In genomic region chr5:75457403-75457802, GRCm38 (mm10) we compare ENCODE assay signal across 18 mouse cellular contexts.
DNase-seq lines count a peak whose midpoint lies in the region; ATAC-seq and TF ChIP-seq lines count a peak whose summit lies in the region.
"Had no signal": no experiment of that assay in that cellular context is flagged by ENCODE, and none has a peak within 500 bp of the region (broad histone marks: within the 10 kb centered on the region; RNA-seq: fewer than 3 reads in every experiment).

No protein-coding gene starts in this region.

- TF ChIP-seq POLR2A in MEL (IDR thresholded peaks at IDR 0.05; ENCODE audit: control insufficient read depth in 1 of 2, insufficient read depth in 1 of 2, low read depth in 1 of 2, low read length in 2 of 2, poor library complexity in 1 of 2) = no peak

- no peak overlapping the region for H3K4me3 ChIP-seq in forebrain, postnatal 0 days (ENCODE audit: low read depth, low read length)
- no peak overlapping the region for H3K4me3 ChIP-seq in forebrain, embryonic 11.5 days (ENCODE audit: low read depth, low read length)
- H3K4me3 ChIP-seq in MEL (ENCODE audit: control insufficient read depth in 1 of 2, insufficient read depth in 1 of 2, low read depth in 2 of 2, low read length in 2 of 2) = no peak overlapping the region
- H3K4me3 ChIP-seq: embryonic facial prominence, embryonic 13.5 days; heart, adult 2 months; heart, embryonic 12.5 days; intestine, embryonic 15.5 days had no signal

- no peak overlapping the region for H3K9ac ChIP-seq in forebrain, postnatal 0 days
- no peak overlapping the region for H3K9ac ChIP-seq in forebrain, embryonic 11.5 days (ENCODE audit: low read length)
- H3K9ac ChIP-seq in MEL (ENCODE audit: control insufficient read depth, low read depth, low read length, poor library complexity, severe bottlenecking) = no peak overlapping the region
- H3K9ac ChIP-seq: embryonic facial prominence, embryonic 13.5 days; heart, embryonic 12.5 days; intestine, embryonic 15.5 days had no signal

- TF ChIP-seq RAD21 in MEL (IDR thresholded peaks at IDR 0.05; ENCODE audit: low read depth, low read length) = no peak

- no peaks in the 10 kb centered on the region for H3K4me1 ChIP-seq in forebrain, postnatal 0 days (ENCODE audit: insufficient read depth)
- H3K4me1 ChIP-seq in forebrain, embryonic 11.5 days (replicated peaks; ENCODE audit: control insufficient read depth, insufficient read depth, low read length) = no peaks in the 10 kb centered on the region
- H3K4me1 ChIP-seq in MEL (ENCODE audit: control insufficient read depth in 1 of 2, insufficient read depth in 2 of 2, low read length in 2 of 2) = peaks cover 23 to 59% of the 10 kb centered on the region in 2 experiments
- H3K4me1 ChIP-seq: intestine, embryonic 15.5 days had no signal

- H3K36me3 ChIP-seq in forebrain, postnatal 0 days (ENCODE audit: insufficient read depth) = no peaks in the 10 kb centered on the region
- no peaks in the 10 kb centered on the region for H3K36me3 ChIP-seq in forebrain, embryonic 11.5 days (ENCODE audit: control insufficient read depth, insufficient read depth, low read length)
- peaks cover 0 to 42% of the 10 kb centered on the region in 2 experiments; a peak in 2 of 4 replicates for H3K36me3 ChIP-seq in MEL (ENCODE audit: control insufficient read depth in 1 of 2, insufficient read depth in 2 of 2, low read length in 2 of 2)
- H3K36me3 ChIP-seq: embryonic facial prominence, embryonic 13.5 days; heart, embryonic 12.5 days; intestine, embryonic 15.5 days had no signal

- no peak for TF ChIP-seq EP300 in MEL (IDR thresholded peaks at IDR 0.05; ENCODE audit: low read depth in 1 of 2, low read length in 2 of 2)

- no peaks in the 10 kb centered on the region for H3K27me3 ChIP-seq in forebrain, postnatal 0 days (ENCODE audit: insufficient read depth, low read length)
- no peaks in the 10 kb centered on the region for H3K27me3 ChIP-seq in forebrain, embryonic 11.5 days (ENCODE audit: control insufficient read depth, insufficient read depth, low read length)
- H3K27me3 ChIP-seq in MEL (ENCODE audit: control insufficient read depth in 1 of 2, insufficient read depth in 2 of 2, low read length in 2 of 2) = no peaks in the 10 kb centered on the region
- H3K27me3 ChIP-seq: embryonic facial prominence, embryonic 13.5 days; heart, embryonic 12.5 days; intestine, embryonic 15.5 days had no signal

- DNase-seq in forebrain, postnatal 0 days = peak; percentile 28
- DNase-seq in forebrain, embryonic 11.5 days (ENCODE audit: low spot score) = no peak
- peak; percentile 31 for DNase-seq in layer of hippocampus, adult 11-12 months (ENCODE audit: low spot score)
- DNase-seq in layer of hippocampus, postnatal 10 days (ENCODE audit: low spot score in 2 of 2) = no peak
- no peak for DNase-seq in MEL (ENCODE audit: low read depth, low spot score)
- DNase-seq in brain, adult 2 months (ENCODE audit: low read depth, low spot score) = peak; percentile 20
- no peak for DNase-seq in spleen, adult 18-20 months
- DNase-seq: adrenal gland, adult 8-10 months; adrenal gland, postnatal 36 days; cerebellum, adult 11-12 months; cerebellum, adult 9-10 months; cerebellum, postnatal 25 days; gastrocnemius, postnatal 10 days; heart, adult 2 months; kidney, adult 18-20 months had no signal

- no peak overlapping the region for H3K27ac ChIP-seq in forebrain, postnatal 0 days (ENCODE audit: low read depth, low read length)
- no peak overlapping the region for H3K27ac ChIP-seq in forebrain, embryonic 11.5 days (ENCODE audit: low read depth, low read length)
- H3K27ac ChIP-seq in MEL (ENCODE audit: control insufficient read depth, low read depth, low read length) = peak overlapping the region; percentile 99
- H3K27ac ChIP-seq: embryonic facial prominence, embryonic 13.5 days; heart, adult 2 months; intestine, embryonic 15.5 days had no signal

- TF ChIP-seq CTCF in forebrain, postnatal 0 days (IDR thresholded peaks at IDR 0.05; ENCODE audit: low read depth) = no peak
- no peak for TF ChIP-seq CTCF in MEL (IDR thresholded peaks at IDR 0.05 in 2 of 3, conservative IDR thresholded peaks at IDR 0.05 in 1 of 3; ENCODE audit: control insufficient read depth in 1 of 3, insufficient read depth in 1 of 3, low read depth in 2 of 3, low read length in 3 of 3, poor library complexity in 1 of 3, severe bottlenecking in 1 of 3)

- no peaks in the 10 kb centered on the region; the same call in 1 of the 2 replicates for H3K79me2 ChIP-seq in MEL (ENCODE audit: control insufficient read depth, insufficient read depth, low read length, poor library complexity)

- no peak overlapping the region for H3K4me2 ChIP-seq in forebrain, postnatal 0 days (ENCODE audit: low read depth)
- no peak overlapping the region for H3K4me2 ChIP-seq in forebrain, embryonic 11.5 days (ENCODE audit: low read depth, low read length, severe bottlenecking)
- H3K4me2 ChIP-seq: embryonic facial prominence, embryonic 13.5 days; heart, embryonic 12.5 days; intestine, embryonic 15.5 days had no signal

- ATAC-seq in forebrain, postnatal 0 days = no peak
- no peak for ATAC-seq in forebrain, embryonic 11.5 days (replicated peaks; ENCODE audit: low FRiP score)
- ATAC-seq: intestine, embryonic 15.5 days had no signal

- no peaks in the 10 kb centered on the region for H3K9me3 ChIP-seq in forebrain, postnatal 0 days (ENCODE audit: low read length)
- no peaks in the 10 kb centered on the region for H3K9me3 ChIP-seq in forebrain, embryonic 11.5 days (ENCODE audit: control insufficient read depth, low read length)
- no peaks in the 10 kb centered on the region for H3K9me3 ChIP-seq in MEL (replicated peaks; ENCODE audit: insufficient read depth, low read length)
- H3K9me3 ChIP-seq: embryonic facial prominence, embryonic 13.5 days; heart, embryonic 12.5 days; intestine, embryonic 15.5 days had no signal

- 58% methylated on average over 6 of the region's 6 CpGs for WGBS in forebrain, postnatal 0 days
- WGBS in forebrain, embryonic 11.5 days = 88% methylated on average over 6 of the region's 6 CpGs

TF ChIP-seq in MEL, 35 proteins besides CTCF, POLR2A, EP300 and RAD21:
- TF ChIP-seq MAX (IDR thresholded peaks at IDR 0.05; ENCODE audit: low read length) (no peak), ZMIZ1 (IDR thresholded peaks at IDR 0.05; ENCODE audit: low read depth, low read length) (no peak), UBTF (IDR thresholded peaks at IDR 0.05; ENCODE audit: borderline replicate concordance, insufficient read depth, low read depth, low read length) (no peak), HCFC1 (IDR thresholded peaks at IDR 0.05; ENCODE audit: low read depth, low read length) (no peak), TBP (IDR thresholded peaks at IDR 0.05; ENCODE audit: low read depth, low read length) (no peak), E2F4 (IDR thresholded peaks at IDR 0.05; ENCODE audit: borderline replicate concordance, low read depth, low read length) (no peak), MAFK (IDR thresholded peaks at IDR 0.05; ENCODE audit: borderline replicate concordance, low read depth, low read length) (no peak), RCOR1 (IDR thresholded peaks at IDR 0.05; ENCODE audit: low read depth, low read length) (no peak), MYB (IDR thresholded peaks at IDR 0.05; ENCODE audit: low read depth, low read length) (no peak), USF1 (IDR thresholded peaks at IDR 0.05; ENCODE audit: low read depth, low read length) (no peak), KAT2A (conservative IDR thresholded peaks at IDR 0.05; ENCODE audit: low read depth, low read length) (no peak), ZNF384 (IDR thresholded peaks at IDR 0.05; ENCODE audit: low read depth, low read length) (no peak), ZC3H11A (IDR thresholded peaks at IDR 0.05; ENCODE audit: low read depth, low read length) (no peak), POLR2AphosphoS2 (IDR thresholded peaks at IDR 0.05; ENCODE audit: low read length) (no peak), CHD2 (IDR thresholded peaks at IDR 0.05; ENCODE audit: low read length) (no peak), TCF12 (IDR thresholded peaks at IDR 0.05; ENCODE audit: low read depth, low read length) (no peak), POLR2AphosphoS5 (IDR thresholded peaks at IDR 0.05; ENCODE audit: borderline replicate concordance, low read depth, low read length) (no peak)

Comparison
In these comparisons a context has a peak if more than half of its experiments do, and no peak if none do; other contexts are left out.
1. DNase-seq: peak in forebrain, postnatal 0 days (single experiment), layer of hippocampus, adult 11-12 months (single experiment) and brain, adult 2 months (single experiment); none in forebrain, embryonic 11.5 days (single experiment), layer of hippocampus, postnatal 10 days (0 of 2), MEL (single experiment) and spleen, adult 18-20 months (0 of 2).